Mouse (Mus musculus) regulatory T cell (primary cell): ENCODE data around the gene Ccdc113.
"Not testable (repeated sequence)": the region's sequence is repeated elsewhere in the genome, so short reads cannot be mapped to it uniquely, and the experiment has no call there.

Experiments used
- in situ Hi-C: fragments of 300-600 bp; cut with MboI, MseI; formaldehyde crosslinking; loops from one replicate; pipeline ENCODE4 v1.15.1; 2025; ENCODE audit warnings: high pct_unique_total_duplicates

Gene Ccdc113

GRCm38 (mm10) chr8:95601306-95601705 is 67.4 kb downstream of the Ccdc113 start:
- in situ Hi-C loops, result no loop called here

- in situ Hi-C loops, result no loop called here
Observed at GRCm38 (mm10) chr8:95602168-95602567, 68.3 kb downstream of the Ccdc113 start.

- in situ Hi-C loops, result not testable (repeated sequence)
Observed at GRCm38 (mm10) chr8:95606509-95606908, 72.6 kb downstream of the Ccdc113 start.

- in situ Hi-C loops, result no loop called here
Observed at GRCm38 (mm10) chr8:95607210-95607609, 73.3 kb downstream of the Ccdc113 start.
